Mouse (Mus musculus) neural tube, embryonic 11.5 days (tissue): Measurements from ENCODE around the gene Ptgds. TPM values are rescaled to one million over a fixed set of nuclear protein-coding genes. Genes with fewer than 3 reads are reported as not detected.

ENCODE experiments used
- ATAC-seq: fragments of 200-750 bp; cut with Nextera tagmentation; 2 replicates; pipeline ENCODE4 v1.8.0; 2017; ENCODE audit warnings: moderate number of reproducible peaks, mild to moderate bottlenecking, moderate TSS enrichment, moderate library complexity; ENCODE audit not compliant: insufficient read depth, low FRiP score, low TSS enrichment
- DNase-seq: peaks from one replicate; pipeline ENCODE4 v3.0.0-alpha.2; 2015; ENCODE audit warnings: low spot score
- H3K27ac ChIP-seq: fragments of 300-500 bp; sonication (generic); 2 replicates; pipeline ENCODE4 v1.5.1; 2014; ENCODE audit warnings: low read depth, mild to moderate bottlenecking, low read length
- H3K27me3 ChIP-seq: fragments of 300-500 bp; sonication (generic); 2 replicates; pipeline ENCODE4 v1.6.1; 2014; ENCODE audit warnings: mild to moderate bottlenecking, low read length, mixed read lengths; ENCODE audit not compliant: control insufficient read depth, insufficient read depth
- H3K36me3 ChIP-seq: fragments of 300-500 bp; sonication (generic); 2 replicates; pipeline ENCODE4 v1.6.1; 2014; ENCODE audit warnings: mild to moderate bottlenecking, low read length, moderate library complexity, mixed read lengths; ENCODE audit not compliant: control insufficient read depth, insufficient read depth
- H3K4me1 ChIP-seq: fragments of 300-500 bp; sonication (generic); 2 replicates; pipeline ENCODE4 v1.6.1; 2014; ENCODE audit warnings: low read length, mixed read lengths; ENCODE audit not compliant: control insufficient read depth, insufficient read depth
- H3K4me2 ChIP-seq: fragments of 300-500 bp; sonication (generic); 2 replicates; pipeline ENCODE4 v1.6.1; 2014; ENCODE audit warnings: low read depth, mild to moderate bottlenecking, moderate library complexity
- H3K4me3 ChIP-seq: fragments of 300-500 bp; sonication (generic); 2 replicates; pipeline ENCODE4 v1.5.1; 2014; ENCODE audit warnings: low read depth, low read length
- H3K9ac ChIP-seq: fragments of 300-500 bp; sonication (generic); 2 replicates; pipeline ENCODE4 v1.6.1; 2014; ENCODE audit warnings: mild to moderate bottlenecking, low read length
- H3K9me3 ChIP-seq: fragments of 300-500 bp; sonication (generic); 2 replicates; pipeline ENCODE4 v1.6.1; 2016; ENCODE audit warnings: low read length; ENCODE audit not compliant: control insufficient read depth
- WGBS: fragments of 180-500 bp; shearing (Covaris S2); extraction: QIAGEN DNeasy Blood & Tissue Kit; methylation state at CpG from one replicate; pipeline ENCODE4 v1.1.7; 2014; 5-methylcytosine and 5-hydroxymethylcytosine counted together
- polyA plus RNA-seq: library from polyadenylated mRNA; unstranded; fragments of >200 nt; fragmentation: Nextera tagmentation; extraction: Ambion mirVana; gene quantifications from 2 replicates; pipeline ENCODE4 v1.2.1, GENCODE M21; 2014

Ptgds gene
- polyA plus RNA-seq, 1 experiment from 2014 or later, result not detected

- no peak overlapping the region for H3K4me2 ChIP-seq
- H3K4me1 ChIP-seq, result no peaks in the 10 kb centered on the region
- H3K27ac ChIP-seq, result no peak overlapping the region
- H3K36me3 ChIP-seq, result peaks cover 3% of the 10 kb centered on the region; the same call in 1 of the 2 replicates
- no peak for ATAC-seq
- no peak overlapping the region for H3K4me3 ChIP-seq
- H3K9ac ChIP-seq, result no peak overlapping the region
- WGBS, result 96% methylated on average over 10 of the region's 10 CpGs
- DNase-seq, result no peak
- no peaks in the 10 kb centered on the region for H3K9me3 ChIP-seq
- no peaks in the 10 kb centered on the region for H3K27me3 ChIP-seq
Measured at GRCm38 (mm10) chr2:25436286-25436820, 33.5 kb downstream of the Ptgds start.

GRCm38 (mm10) chr2:25434292-25434691 lies 35.6 kb downstream of the Ptgds start:
- ATAC-seq (no peak), DNase-seq (no peak)
- H3K9ac ChIP-seq, result no peak overlapping the region
- H3K27ac ChIP-seq, result no peak overlapping the region
- H3K4me3 ChIP-seq, result no peak overlapping the region
- peaks cover 3% of the 10 kb centered on the region; the same call in 1 of the 2 replicates for H3K36me3 ChIP-seq
- H3K4me2 ChIP-seq, result no peak overlapping the region
- H3K27me3 ChIP-seq, result peaks cover 6% of the 10 kb centered on the region; the same call in 1 of the 2 replicates
- H3K9me3 ChIP-seq, result no peaks in the 10 kb centered on the region
- 90% methylated on average over 8 of the region's 8 CpGs for WGBS
- 0 out of 2 replicates have a peak, but pooled peaks cover 3% of the 10 kb centered on the region for H3K4me1 ChIP-seq

- WGBS, result 88% methylated on average over 17 of the region's 17 CpGs
- no peak overlapping the region for H3K9ac ChIP-seq
- no peaks in the 10 kb centered on the region for H3K9me3 ChIP-seq
- no peak for ATAC-seq
- DNase-seq, result no peak
- no peak overlapping the region for H3K4me3 ChIP-seq
- H3K27me3 ChIP-seq, result peaks cover 6% of the 10 kb centered on the region; the same call in 1 of the 2 replicates
- H3K27ac ChIP-seq, result no peak overlapping the region
- H3K4me1 ChIP-seq, result 0 out of 2 replicates have a peak, but pooled peaks cover 3% of the 10 kb centered on the region
- H3K4me2 ChIP-seq, result no peak overlapping the region
- no peaks in the 10 kb centered on the region; the same call in 1 of the 2 replicates for H3K36me3 ChIP-seq
Measured at GRCm38 (mm10) chr2:25433101-25433500, 36.7 kb downstream of the Ptgds start.

- no peak for DNase-seq
- Histone ChIP-seq H3K4me1 (0 out of 2 replicates have a peak, but pooled peaks cover 3% of the 10 kb centered on the region), H3K36me3 (no peaks in the 10 kb centered on the region; the same call in 1 of the 2 replicates), H3K4me3 (no peak overlapping the region), H3K9me3 (no peaks in the 10 kb centered on the region), H3K4me2 (no peak overlapping the region), H3K27me3 (peaks cover 6% of the 10 kb centered on the region; the same call in 1 of the 2 replicates), H3K27ac (no peak overlapping the region), H3K9ac (no peak overlapping the region)
- WGBS, result 75% methylated on average over 11 of the region's 11 CpGs
- no peak for ATAC-seq
Measured at GRCm38 (mm10) chr2:25432326-25433098, 37.3 kb downstream of the Ptgds start.

GRCm38 (mm10) chr2:25431308-25431855 lies 38.5 kb downstream of the Ptgds start:
- 38% methylated on average over 6 of the region's 6 CpGs for WGBS
- Histone ChIP-seq H3K4me2 (no peak overlapping the region), H3K9me3 (no peaks in the 10 kb centered on the region), H3K27ac (no peak overlapping the region), H3K9ac (no peak overlapping the region), H3K27me3 (peaks cover 6% of the 10 kb centered on the region; the same call in 1 of the 2 replicates), H3K4me3 (no peak overlapping the region), H3K36me3 (no peaks in the 10 kb centered on the region; the same call in 1 of the 2 replicates), H3K4me1 (0 out of 2 replicates have a peak, but pooled peaks cover 3% of the 10 kb centered on the region)
- DNase-seq (no peak), ATAC-seq (no peak)

GRCm38 (mm10) chr2:25430395-25431233 lies 39.2 kb downstream of the Ptgds start:
- no peaks in the 10 kb centered on the region for H3K9me3 ChIP-seq
- H3K4me3 ChIP-seq, result no peak overlapping the region
- no peak overlapping the region for H3K9ac ChIP-seq
- H3K27me3 ChIP-seq, result peaks cover 10% of the 10 kb centered on the region; the same call in 1 of the 2 replicates
- H3K36me3 ChIP-seq, result no peaks in the 10 kb centered on the region; the same call in 1 of the 2 replicates
- no peak overlapping the region for H3K4me2 ChIP-seq
- 0 out of 2 replicates have a peak, but pooled peaks cover 3% of the 10 kb centered on the region for H3K4me1 ChIP-seq
- 75% methylated on average over 17 of the region's 17 CpGs for WGBS
- no peak for DNase-seq
- no peak overlapping the region for H3K27ac ChIP-seq
- no peak for ATAC-seq

GRCm38 (mm10) chr2:25429435-25430180 lies 40.2 kb downstream of the Ptgds start:
- Histone ChIP-seq H3K9me3 (no peaks in the 10 kb centered on the region), H3K27ac (no peak overlapping the region), H3K4me2 (peak overlapping the region; percentile 85), H3K4me3 (peak overlapping the region; percentile 73), H3K36me3 (no peaks in the 10 kb centered on the region), H3K9ac (peak overlapping the region; percentile 80; the same call in 1 of the 2 replicates), H3K4me1 (0 out of 2 replicates have a peak, but pooled peaks cover 3% of the 10 kb centered on the region), H3K27me3 (peaks cover 14% of the 10 kb centered on the region)
- no peak for DNase-seq
- WGBS, result 79% methylated on average over 5 of the region's 5 CpGs
- ATAC-seq, result no peak
